Mouse (Mus musculus) thymus, postnatal 0 days (tissue): Measurements from ENCODE around the gene Ctnnbip1. TPM values are rescaled to one million over a fixed set of nuclear protein-coding genes. Genes with fewer than 3 reads are reported as not detected.
A peak's percentile ranks its signal among the peaks of the same experiment; 100 is the strongest.

Experiments
- DNase-seq: peaks from one replicate; pipeline ENCODE4 v3.0.0-alpha.2; 2015; ENCODE audit warnings: low spot score
- polyA plus RNA-seq: library from polyadenylated mRNA; unstranded; fragments of >200 nt; fragmentation: Nextera tagmentation; extraction: Ambion mirVana; gene quantifications from 2 replicates; pipeline ENCODE4 v1.2.1, GENCODE M21; 2015

Ctnnbip1 gene
- 25.6 and 28.3 TPM in 2 replicates for polyA plus RNA-seq

- DNase-seq = peak; percentile 95
Measured at GRCm38 (mm10) chr4:149517868-149518340, at the start of gene Ctnnbip1. TSS of gene Ctnnbip1 (plus strand) at chr4:149518236.

GRCm38 (mm10) chr4:149469557-149469956 is 48.5 kb upstream of the Ctnnbip1 start:
- DNase-seq = peak; percentile 94

DNA sequence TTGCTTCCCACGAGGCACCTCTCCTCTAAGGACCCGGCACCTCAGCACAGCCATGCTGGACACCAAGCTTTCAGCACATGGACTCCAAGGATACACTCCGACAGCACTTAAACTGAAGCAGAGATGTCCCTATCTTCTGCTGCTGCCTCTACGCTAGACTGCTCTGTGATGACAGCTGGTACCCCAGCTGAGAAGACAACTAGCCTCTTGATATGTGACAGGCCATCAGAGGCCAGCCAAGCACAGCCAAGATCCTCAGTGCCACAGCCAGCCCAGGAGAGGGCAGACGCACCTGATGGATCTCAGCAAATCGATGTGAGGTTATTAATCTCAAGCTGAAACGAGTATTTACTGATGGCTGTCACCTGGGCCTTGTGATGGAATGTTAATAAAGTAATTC is 42.9 kb upstream of the Ctnnbip1 start:
- DNase-seq = no peak

DNA sequence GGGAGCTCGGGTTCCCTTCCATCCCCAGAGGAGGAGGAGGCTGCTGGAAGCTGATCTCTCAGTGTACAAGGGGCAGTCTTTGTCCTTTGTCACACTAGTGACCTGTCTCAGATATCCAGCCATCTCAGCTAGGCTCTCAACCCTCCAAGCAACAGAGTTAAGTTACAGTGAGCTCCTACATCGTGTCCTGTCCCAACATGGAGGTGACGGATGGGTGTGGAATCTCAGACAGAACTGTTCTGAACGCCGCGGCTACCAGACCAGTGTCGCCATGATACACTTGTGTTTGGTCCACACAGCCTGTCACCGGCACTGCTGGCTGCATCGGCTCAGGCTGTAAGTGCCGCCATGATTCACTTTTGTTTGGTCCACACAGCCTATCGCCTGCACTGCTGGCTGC is 41.0 kb upstream of the Ctnnbip1 start, which contains the start of gene Tmem274:
Gene Tmem274 (plus strand): TSS at position 301 of the 400 bp plus-strand sequence.
- DNase-seq = no peak

GRCm38 (mm10) chr4:149484566-149484965 is 33.5 kb upstream of the Ctnnbip1 start:
- DNase-seq = no peak

DNA sequence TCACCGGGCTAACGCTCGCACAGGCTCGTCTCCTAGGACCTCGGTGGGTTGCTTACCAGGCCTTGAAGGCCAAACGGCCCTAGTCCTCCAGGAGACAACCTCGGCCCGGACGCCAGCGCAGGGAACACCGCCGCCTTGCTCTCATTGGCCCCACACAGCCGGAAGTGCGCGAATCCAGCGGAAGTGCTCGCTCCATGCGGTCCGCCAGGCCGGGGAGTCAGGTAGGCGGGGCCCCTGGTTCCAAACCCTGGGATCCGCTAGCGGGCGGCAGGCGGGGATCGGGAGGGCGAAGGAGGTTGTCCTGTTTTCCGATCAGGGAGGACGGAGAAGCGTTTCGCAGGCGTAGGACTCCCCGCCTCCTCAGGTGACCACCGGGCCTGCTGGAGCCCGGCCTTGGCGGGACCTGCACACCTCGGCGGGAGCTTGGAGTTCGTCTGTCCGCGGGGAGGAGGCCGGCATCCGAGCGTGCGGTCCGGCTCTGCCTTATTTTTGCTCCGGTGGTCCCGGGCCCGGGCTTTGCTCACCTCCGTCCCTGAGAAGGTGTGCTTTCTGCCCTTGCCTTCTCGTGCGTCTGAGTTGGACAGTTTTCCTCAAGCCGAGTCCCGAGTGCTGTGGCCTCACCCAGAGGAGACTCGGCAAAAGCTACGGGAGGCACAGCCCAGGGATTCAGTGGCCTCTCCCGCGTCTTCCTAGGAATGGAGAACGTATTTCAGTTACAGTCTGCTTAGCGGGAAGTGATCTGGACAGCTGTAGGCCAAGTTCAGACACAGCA is 32.8 kb upstream of the Ctnnbip1 start, which contains the start of the genes Nmnat1 and Lzic:
Gene Nmnat1 (minus strand): TSS at position 150 of the 772 bp plus-strand sequence.
Gene Lzic (plus strand): TSS at position 177 of the 772 bp plus-strand sequence.
- DNase-seq = peak; percentile 93

DNA sequence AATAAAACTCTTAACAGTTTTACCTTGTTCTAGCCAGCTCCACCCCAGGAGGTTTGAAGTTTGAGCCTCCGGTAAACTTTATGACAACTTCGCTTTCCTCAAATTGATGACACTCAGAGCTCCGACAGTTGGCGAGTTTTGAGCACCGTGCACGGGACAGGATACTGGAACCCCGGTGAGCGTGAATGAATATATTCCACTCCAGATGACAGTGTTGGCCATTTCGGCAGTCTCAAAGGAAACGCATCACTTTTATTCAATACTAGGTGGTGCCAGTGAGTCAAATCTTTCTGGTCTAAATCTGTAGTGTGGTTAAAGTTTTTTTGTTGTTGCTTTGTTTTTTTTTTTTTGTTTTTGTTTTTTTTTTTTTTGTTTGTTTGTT is 32.2 kb upstream of the Ctnnbip1 start:
- DNase-seq = peak; percentile 61

- DNase-seq = no peak
Measured at GRCm38 (mm10) chr4:149487729-149488128, 30.3 kb upstream of the Ctnnbip1 start.

DNA sequence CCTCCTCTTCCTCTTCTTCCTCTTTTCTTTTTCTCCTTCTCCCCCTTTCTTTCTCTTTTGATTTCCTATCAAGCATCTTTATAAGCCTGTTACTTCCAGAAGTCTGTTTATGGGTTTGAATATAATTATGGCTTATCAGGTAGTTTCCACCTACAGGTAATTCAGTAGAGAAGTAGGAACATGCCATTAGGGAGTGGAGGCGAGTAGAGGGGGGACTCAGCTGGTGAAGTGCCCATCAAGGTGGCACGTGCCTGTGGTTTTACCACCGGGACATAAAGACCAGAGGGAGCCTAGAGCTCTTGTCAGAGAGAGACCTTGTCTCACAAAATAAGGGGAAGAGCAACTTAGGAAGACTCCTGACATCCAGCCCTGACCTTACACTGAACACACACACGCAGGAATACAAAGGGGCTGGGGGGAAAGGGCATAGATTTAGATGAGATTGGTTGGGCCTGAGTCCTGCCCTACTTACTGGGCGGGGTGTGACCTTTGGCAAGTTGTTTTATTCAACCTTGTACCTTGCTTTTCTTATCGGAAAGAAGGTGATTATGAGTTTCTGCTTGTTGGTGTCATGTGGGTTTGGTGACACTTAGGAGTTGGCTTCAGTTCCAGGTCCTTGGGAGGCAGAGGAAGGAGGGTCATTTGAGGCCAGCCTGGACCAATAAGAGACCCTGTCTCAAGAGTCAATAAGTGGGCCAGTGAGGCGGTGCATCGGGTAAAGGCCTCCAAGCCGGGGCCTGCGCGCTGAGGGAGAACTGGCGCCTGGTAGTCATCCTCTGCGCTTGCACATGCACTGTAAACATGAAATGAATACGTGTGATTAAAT is 28.4 kb upstream of the Ctnnbip1 start:
- DNase-seq = no peak

GRCm38 (mm10) chr4:149491151-149491550 is 26.9 kb upstream of the Ctnnbip1 start:
- DNase-seq = no peak

DNA sequence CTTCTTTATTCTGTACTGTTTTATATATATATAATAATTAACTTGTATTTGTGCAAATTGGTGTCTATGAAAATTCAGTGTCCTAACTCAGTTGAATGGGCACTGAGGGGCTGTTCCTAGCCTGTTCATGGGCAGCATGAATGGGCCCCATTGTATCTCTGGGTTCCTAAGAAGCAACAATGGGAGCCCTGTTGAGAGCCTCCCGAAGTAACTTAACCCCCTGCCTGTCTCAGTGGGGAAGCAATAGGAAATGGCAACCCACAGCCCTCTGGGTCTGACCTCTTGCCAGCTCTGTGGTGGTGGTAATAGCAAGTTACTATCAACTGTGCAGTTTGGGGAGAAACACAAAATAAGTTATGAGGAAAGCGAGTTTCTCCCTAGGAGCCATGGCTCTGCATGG is 21.4 kb upstream of the Ctnnbip1 start:
- DNase-seq = no peak

GRCm38 (mm10) chr4:149498901-149499300 is 19.1 kb upstream of the Ctnnbip1 start:
- no peak for DNase-seq

DNA sequence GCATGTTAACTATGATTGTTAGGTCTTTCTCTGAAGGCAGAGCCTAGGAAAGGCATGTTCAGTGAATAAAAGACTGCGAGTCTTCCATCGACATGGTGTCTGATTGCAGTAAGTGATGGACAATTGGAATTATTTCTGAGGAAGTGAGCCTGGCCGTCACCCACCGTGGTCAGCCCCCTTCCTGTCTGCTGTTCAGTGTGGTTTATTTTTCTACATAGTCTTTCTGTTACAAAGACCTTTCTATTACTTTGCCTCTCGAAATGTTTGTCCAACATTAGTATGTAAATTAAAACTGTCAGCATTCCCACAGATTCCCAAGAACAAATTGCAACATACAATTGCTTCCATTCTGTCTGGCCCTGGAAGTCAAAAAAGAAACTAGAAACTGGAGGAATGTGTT is 18.2 kb upstream of the Ctnnbip1 start:
- DNase-seq = no peak

GRCm38 (mm10) chr4:149504363-149504762 is 13.7 kb upstream of the Ctnnbip1 start:
- no peak for DNase-seq

DNA sequence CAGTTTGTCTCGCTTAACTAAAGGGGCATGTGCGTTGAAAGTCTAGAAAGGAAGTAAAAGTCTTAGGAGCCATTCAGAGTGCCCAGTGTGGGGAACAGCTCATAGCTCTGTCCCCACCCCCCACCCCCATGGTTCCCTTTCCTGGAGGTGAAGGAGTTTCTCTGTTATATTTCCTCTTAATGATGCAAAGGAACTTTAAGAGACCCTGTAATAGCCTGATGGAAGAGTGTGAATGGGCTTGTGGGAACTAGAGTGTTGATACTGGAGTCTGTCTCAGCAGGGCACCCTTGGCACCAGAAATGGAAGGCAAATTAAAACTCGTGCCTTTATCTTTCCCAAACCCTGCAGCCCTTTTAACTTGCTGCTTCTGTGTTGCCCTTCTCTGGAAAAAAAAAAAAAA is 13.2 kb upstream of the Ctnnbip1 start:
- no peak for DNase-seq

DNA sequence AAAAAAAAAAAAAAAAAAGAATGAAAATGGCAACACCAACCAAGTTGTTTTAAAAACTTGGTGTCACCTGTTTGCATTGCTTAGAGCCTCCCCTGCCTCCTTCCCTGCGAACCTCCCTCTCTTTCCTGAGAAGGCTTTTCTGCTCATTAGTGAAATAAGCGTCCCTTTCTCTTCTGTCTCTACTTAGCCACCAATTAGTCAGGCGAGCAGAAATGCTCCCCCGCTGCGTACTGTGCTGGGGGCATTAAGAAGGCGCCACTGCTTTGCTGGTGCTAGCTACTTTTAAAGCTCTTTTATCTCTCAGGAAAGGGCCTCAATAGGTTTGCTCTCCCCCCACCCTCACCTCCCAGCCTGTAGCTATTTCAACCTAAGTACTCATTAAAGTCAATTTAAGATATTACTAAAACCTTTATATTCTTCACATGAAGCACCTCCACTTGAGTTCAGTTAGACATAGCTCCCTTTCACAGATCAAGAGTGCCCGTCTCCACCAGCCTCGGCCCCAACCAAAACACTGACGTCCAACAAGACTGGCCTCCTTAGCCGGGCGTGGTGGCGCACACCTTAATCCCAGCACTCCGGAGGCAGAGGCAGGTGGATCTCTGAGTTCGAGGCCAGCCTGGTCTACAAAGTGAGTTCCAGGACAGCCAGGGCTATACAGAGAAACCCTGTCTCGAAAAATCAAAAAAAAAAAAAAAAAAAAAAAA is 12.6 kb upstream of the Ctnnbip1 start:
- no peak for DNase-seq

- DNase-seq = no peak
Measured at GRCm38 (mm10) chr4:149506904-149507303, 11.1 kb upstream of the Ctnnbip1 start.

DNA sequence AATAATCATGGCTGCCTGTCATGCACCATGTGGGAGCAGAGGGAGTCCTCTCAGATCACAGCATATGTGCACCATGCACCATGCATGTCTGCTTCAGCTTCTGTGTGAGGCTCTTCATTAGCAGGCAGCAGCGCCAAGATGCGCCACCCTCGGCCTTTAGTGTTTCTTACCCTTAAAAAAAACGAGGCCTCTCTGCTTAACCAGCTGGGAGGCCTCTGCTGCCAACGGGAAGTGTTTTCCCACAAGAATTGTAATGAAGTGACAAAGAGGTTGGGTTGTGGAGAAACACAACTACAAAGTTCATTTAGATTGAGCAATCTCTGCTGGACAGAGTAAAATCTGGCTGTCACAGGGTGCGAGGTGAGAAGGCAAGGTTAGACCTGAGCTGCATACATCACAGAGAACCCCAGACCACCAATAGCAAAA is 6.8 kb upstream of the Ctnnbip1 start:
- no peak for DNase-seq

- DNase-seq = no peak
Measured at GRCm38 (mm10) chr4:149512072-149512471, 6.0 kb upstream of the Ctnnbip1 start.

DNA sequence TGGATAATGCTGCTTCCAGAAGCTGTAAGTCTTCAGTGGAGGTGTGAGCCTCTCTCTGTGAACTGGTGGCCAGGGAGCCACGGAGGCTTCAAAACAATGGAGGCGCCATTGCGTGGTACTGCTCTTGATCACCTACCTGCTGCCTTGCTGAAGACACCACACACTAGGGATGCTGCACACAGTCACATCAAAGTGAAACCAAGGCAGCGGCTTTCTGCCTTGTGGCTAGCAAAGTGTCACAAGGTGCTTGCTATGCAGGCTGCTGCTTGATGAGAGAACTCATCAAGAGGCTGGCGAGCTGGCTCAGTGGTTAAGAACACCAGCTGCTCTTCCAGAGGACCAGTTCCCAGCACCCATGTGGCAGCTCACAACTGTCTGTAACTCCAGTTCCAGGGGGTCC is 2.3 kb upstream of the Ctnnbip1 start:
- DNase-seq = peak; percentile 12
